Comparison of ENCODE assay signal across 9 mouse cellular contexts in the genomic region with DNA sequence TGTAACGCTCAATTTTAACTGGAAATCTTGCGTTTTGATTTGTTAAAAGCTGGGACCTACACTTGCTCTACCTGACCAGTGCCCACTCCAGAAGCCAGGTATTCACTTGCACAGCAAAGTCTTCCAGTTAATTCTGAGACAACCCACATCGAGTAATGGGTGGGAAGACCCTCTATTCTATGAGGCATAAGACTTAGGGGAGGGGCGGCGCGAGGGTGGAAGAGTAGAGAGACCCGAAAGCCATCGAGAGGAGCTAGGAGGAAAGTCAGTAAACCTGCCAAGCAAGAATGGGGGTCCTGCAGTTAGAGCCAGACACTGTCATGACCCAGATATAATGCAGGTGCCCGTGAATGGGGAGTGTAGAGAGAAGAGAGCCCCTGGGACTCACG.
DNase-seq lines count a peak whose midpoint lies in the region; ATAC-seq and TF ChIP-seq lines count a peak whose summit lies in the region.
"Had no signal": no experiment of that assay in that cellular context is flagged by ENCODE, and none has a peak within 500 bp of the region (broad histone marks: within the 10 kb centered on the region; RNA-seq: fewer than 3 reads in every experiment).

No protein-coding gene starts in this region.

- peaks cover 4% of the 10 kb centered on the region for H3K36me3 ChIP-seq in heart, embryonic 13.5 days
- no peaks in the 10 kb centered on the region for H3K36me3 ChIP-seq in stomach, embryonic 16.5 days (ENCODE audit: control insufficient read depth, insufficient read depth, low read length)
- H3K36me3 ChIP-seq in stomach, postnatal 0 days (ENCODE audit: control insufficient read depth, insufficient read depth, low read length) = 0 out of 2 replicates have a peak, but pooled peaks cover 2% of the 10 kb centered on the region
- no peaks in the 10 kb centered on the region for H3K36me3 ChIP-seq in hindbrain, embryonic 16.5 days (ENCODE audit: control insufficient read depth, insufficient read depth, low read length)
- H3K36me3 ChIP-seq in neural tube, embryonic 15.5 days = no peaks in the 10 kb centered on the region
- H3K36me3 ChIP-seq: liver, embryonic 13.5 days had no signal

- H3K9ac ChIP-seq in heart, embryonic 13.5 days = peak overlapping the region; percentile 37; the same call in 1 of the 2 replicates
- no peak overlapping the region for H3K9ac ChIP-seq in stomach, embryonic 16.5 days (ENCODE audit: low read length)
- H3K9ac ChIP-seq in stomach, postnatal 0 days (ENCODE audit: low read length) = no peak overlapping the region
- no peak overlapping the region for H3K9ac ChIP-seq in hindbrain, embryonic 16.5 days (ENCODE audit: low read depth, low read length)
- no peak overlapping the region for H3K9ac ChIP-seq in neural tube, embryonic 15.5 days (replicated peaks)
- H3K9ac ChIP-seq: liver, embryonic 13.5 days had no signal

- no peaks in the 10 kb centered on the region for H3K27me3 ChIP-seq in heart, embryonic 13.5 days (replicated peaks)
- H3K27me3 ChIP-seq in stomach, embryonic 16.5 days (ENCODE audit: control insufficient read depth, insufficient read depth, low read length) = no peaks in the 10 kb centered on the region
- H3K27me3 ChIP-seq in stomach, postnatal 0 days (ENCODE audit: control insufficient read depth, insufficient read depth, low read length) = no peaks in the 10 kb centered on the region
- H3K27me3 ChIP-seq in hindbrain, embryonic 16.5 days (replicated peaks; ENCODE audit: control insufficient read depth, insufficient read depth, low read length) = no peaks in the 10 kb centered on the region
- H3K27me3 ChIP-seq in neural tube, embryonic 15.5 days (replicated peaks) = no peaks in the 10 kb centered on the region
- H3K27me3 ChIP-seq: liver, embryonic 13.5 days had no signal

- peaks cover 9% of the 10 kb centered on the region; the same call in 1 of the 2 replicates for H3K4me1 ChIP-seq in heart, embryonic 13.5 days
- peaks cover 10% of the 10 kb centered on the region; the same call in 1 of the 2 replicates for H3K4me1 ChIP-seq in stomach, embryonic 16.5 days (ENCODE audit: control insufficient read depth, insufficient read depth, low read length)
- H3K4me1 ChIP-seq in stomach, postnatal 0 days (replicated peaks; ENCODE audit: control insufficient read depth, insufficient read depth) = no peaks in the 10 kb centered on the region
- peaks cover 8% of the 10 kb centered on the region for H3K4me1 ChIP-seq in hindbrain, embryonic 16.5 days (ENCODE audit: control insufficient read depth, insufficient read depth, low read depth, low read length)
- peaks cover 14% of the 10 kb centered on the region for H3K4me1 ChIP-seq in neural tube, embryonic 15.5 days

- H3K9me3 ChIP-seq in heart, embryonic 13.5 days = no peaks in the 10 kb centered on the region
- H3K9me3 ChIP-seq in stomach, embryonic 16.5 days (replicated peaks; ENCODE audit: control insufficient read depth, low read length) = no peaks in the 10 kb centered on the region
- no peaks in the 10 kb centered on the region for H3K9me3 ChIP-seq in stomach, postnatal 0 days (ENCODE audit: control insufficient read depth, low read length)
- H3K9me3 ChIP-seq in hindbrain, embryonic 16.5 days (ENCODE audit: control insufficient read depth, low read length) = no peaks in the 10 kb centered on the region
- no peaks in the 10 kb centered on the region for H3K9me3 ChIP-seq in neural tube, embryonic 15.5 days (replicated peaks)
- H3K9me3 ChIP-seq: liver, embryonic 13.5 days had no signal

- no peak overlapping the region for H3K4me3 ChIP-seq in heart, embryonic 13.5 days
- H3K4me3 ChIP-seq in stomach, embryonic 16.5 days (replicated peaks; ENCODE audit: low read length) = no peak overlapping the region
- H3K4me3 ChIP-seq in stomach, postnatal 0 days (ENCODE audit: low read depth, low read length) = no peak overlapping the region
- no peak overlapping the region; the same call in 1 of the 2 replicates for H3K4me3 ChIP-seq in hindbrain, embryonic 16.5 days (ENCODE audit: low read length)
- no peak overlapping the region for H3K4me3 ChIP-seq in neural tube, embryonic 15.5 days (replicated peaks)

- ATAC-seq in heart, embryonic 13.5 days (ENCODE audit: extremely low read depth, insufficient number of reproducible peaks, low FRiP score, low TSS enrichment) = no peak
- no peak for ATAC-seq in stomach, embryonic 16.5 days (ENCODE audit: insufficient read depth, low FRiP score)
- ATAC-seq in stomach, postnatal 0 days (ENCODE audit: low FRiP score, low TSS enrichment) = no peak
- peak; percentile 48 for ATAC-seq in hindbrain, embryonic 16.5 days
- peak; percentile 18 for ATAC-seq in neural tube, embryonic 15.5 days (ENCODE audit: low FRiP score)

- 40% methylated on average over 10 of the region's 10 CpGs for WGBS in heart, embryonic 13.5 days
- 45% methylated on average over 10 of the region's 10 CpGs for WGBS in stomach, embryonic 16.5 days
- WGBS in stomach, postnatal 0 days = 43% methylated on average over 10 of the region's 10 CpGs
- WGBS in hindbrain, embryonic 16.5 days = 47% methylated on average over 10 of the region's 10 CpGs
- 44% methylated on average over 10 of the region's 10 CpGs for WGBS in neural tube, embryonic 15.5 days

- no peak for TF ChIP-seq CTCF in stomach, postnatal 0 days (IDR thresholded peaks at IDR 0.05; ENCODE audit: low read depth)

- no peak for TF ChIP-seq EP300 in stomach, postnatal 0 days (optimal IDR thresholded peaks at IDR 0.05)

- H3K27ac ChIP-seq in heart, embryonic 13.5 days (replicated peaks) = no peak overlapping the region
- H3K27ac ChIP-seq in stomach, embryonic 16.5 days (ENCODE audit: low read length) = no peak overlapping the region
- H3K27ac ChIP-seq in stomach, postnatal 0 days (replicated peaks) = no peak overlapping the region
- H3K27ac ChIP-seq in hindbrain, embryonic 16.5 days (ENCODE audit: low read depth, low read length) = no peak overlapping the region
- H3K27ac ChIP-seq in neural tube, embryonic 15.5 days (replicated peaks) = no peak overlapping the region
- H3K27ac ChIP-seq: liver, embryonic 13.5 days had no signal

- no peak for DNase-seq in heart, postnatal 4 days
- no peak for DNase-seq in stomach, postnatal 0 days (ENCODE audit: low spot score)
- no peak for DNase-seq in adrenal gland, postnatal 10 days
- DNase-seq in right cerebral cortex, postnatal 10 days (ENCODE audit: low spot score in 2 of 2) = no peak

- peak overlapping the region; percentile 67 for H3K4me2 ChIP-seq in heart, embryonic 13.5 days
- H3K4me2 ChIP-seq in stomach, embryonic 16.5 days (ENCODE audit: low read depth, low read length) = 0 out of 2 replicates have a peak overlapping the region, but pooled peaks have one; percentile 51
- no peak overlapping the region for H3K4me2 ChIP-seq in stomach, postnatal 0 days (replicated peaks; ENCODE audit: low read depth)
- peak overlapping the region; percentile 84 for H3K4me2 ChIP-seq in hindbrain, embryonic 16.5 days (ENCODE audit: low read length)
- peak overlapping the region; percentile 69 for H3K4me2 ChIP-seq in neural tube, embryonic 15.5 days

Comparison
In these comparisons a context has a peak if more than half of its experiments do, and no peak if none do; other contexts are left out.
1. ATAC-seq: peak in hindbrain, embryonic 16.5 days (single experiment) and neural tube, embryonic 15.5 days (single experiment); none in heart, embryonic 13.5 days (single experiment), stomach, embryonic 16.5 days (single experiment) and stomach, postnatal 0 days (single experiment).